Mouse (Mus musculus) midbrain, embryonic 11.5 days (tissue): Measurements from ENCODE around the gene Colq. TPM values are rescaled to one million over a fixed set of nuclear protein-coding genes. Genes with fewer than 3 reads are reported as not detected.

ENCODE experiments used
- ATAC-seq: fragments of 200-750 bp; cut with Nextera tagmentation; 2 replicates; pipeline ENCODE4 v1.8.0; 2017; ENCODE audit warnings: moderate TSS enrichment, moderate library complexity; ENCODE audit not compliant: low FRiP score
- DNase-seq: peaks from one replicate; pipeline ENCODE4 v3.0.0; 2015; ENCODE audit warnings: low spot score; ENCODE audit errors: missing footprints
- H3K27ac ChIP-seq: fragments of 300-500 bp; sonication (generic); 2 replicates; pipeline ENCODE4 v1.5.1; 2014; ENCODE audit warnings: low read depth, low read length
- H3K27me3 ChIP-seq: fragments of 300-500 bp; sonication (generic); 2 replicates; pipeline ENCODE4 v1.6.1; 2014; ENCODE audit warnings: mild to moderate bottlenecking, low read length, moderate library complexity, mixed read lengths; ENCODE audit not compliant: control insufficient read depth, insufficient read depth
- H3K36me3 ChIP-seq: fragments of 300-500 bp; sonication (generic); 2 replicates; pipeline ENCODE4 v1.6.1; 2014; ENCODE audit warnings: mild to moderate bottlenecking, low read length, moderate library complexity, mixed read lengths; ENCODE audit not compliant: control insufficient read depth, insufficient read depth
- H3K4me1 ChIP-seq: fragments of 300-500 bp; sonication (generic); 2 replicates; pipeline ENCODE4 v1.6.1; 2014; ENCODE audit warnings: low read length; ENCODE audit not compliant: control insufficient read depth, insufficient read depth
- H3K4me2 ChIP-seq: fragments of 300-500 bp; sonication (generic); 2 replicates; pipeline ENCODE4 v1.6.1; 2014; ENCODE audit warnings: mild to moderate bottlenecking, moderate library complexity
- H3K4me3 ChIP-seq: fragments of 300-500 bp; sonication (generic); 2 replicates; pipeline ENCODE4 v1.5.1; 2014; ENCODE audit warnings: low read depth, low read length
- H3K9ac ChIP-seq: fragments of 300-500 bp; sonication (generic); 2 replicates; pipeline ENCODE4 v1.6.1; 2014; ENCODE audit warnings: low read length
- H3K9me3 ChIP-seq: fragments of 300-500 bp; sonication (generic); 2 replicates; pipeline ENCODE4 v1.6.1; 2016; ENCODE audit warnings: low read length; ENCODE audit not compliant: control insufficient read depth
- WGBS: fragments of 180-500 bp; shearing (Covaris S2); extraction: QIAGEN DNeasy Blood & Tissue Kit; methylation state at CpG from one replicate; pipeline ENCODE4 v1.1.7; 2014; 5-methylcytosine and 5-hydroxymethylcytosine counted together
- polyA plus RNA-seq: library from polyadenylated mRNA; unstranded; fragments of >200 nt; fragmentation: Nextera tagmentation; extraction: Ambion mirVana; gene quantifications from 2 replicates; pipeline ENCODE4 v1.2.1, GENCODE M21; 2014

Gene Colq
- polyA plus RNA-seq, 1 experiment from 2014 or later, result 0.04 TPM

DNA sequence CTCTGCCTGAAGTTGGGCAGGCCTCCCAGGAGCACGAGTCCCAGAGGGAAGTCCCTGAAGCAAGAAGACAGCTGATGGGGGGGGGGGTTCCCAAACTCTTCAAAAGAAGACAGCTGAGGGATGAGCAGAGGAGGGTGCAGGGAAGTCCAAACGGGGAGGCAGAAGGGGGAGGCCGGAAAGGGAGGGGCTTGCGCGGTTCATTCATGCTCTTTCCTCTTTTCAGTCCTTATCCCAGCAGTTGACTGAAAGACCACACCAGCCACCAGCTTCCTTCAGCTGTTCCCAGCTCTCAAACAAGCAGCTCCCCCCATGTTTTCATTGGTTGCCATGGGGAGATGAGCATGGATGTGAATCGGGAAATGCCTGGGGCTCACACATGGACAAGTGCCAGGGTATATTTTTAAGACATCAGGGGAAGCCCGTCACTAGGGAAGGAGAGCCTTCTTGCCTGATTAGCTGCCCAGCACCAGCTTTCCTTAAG lies 22.0 kb downstream of the Colq start:
- no peaks in the 10 kb centered on the region for H3K36me3 ChIP-seq
- H3K9ac ChIP-seq, result no peak overlapping the region
- no peak overlapping the region for H3K4me3 ChIP-seq
- H3K4me1 ChIP-seq, result peaks cover 5% of the 10 kb centered on the region; the same call in 1 of the 2 replicates
- 68% methylated on average over 7 of the region's 7 CpGs for WGBS
- H3K27me3 ChIP-seq, result no peaks in the 10 kb centered on the region
- no peak overlapping the region for H3K27ac ChIP-seq
- ATAC-seq (no peak), DNase-seq (no peak)
- no peak overlapping the region for H3K4me2 ChIP-seq
- H3K9me3 ChIP-seq, result no peaks in the 10 kb centered on the region

DNA sequence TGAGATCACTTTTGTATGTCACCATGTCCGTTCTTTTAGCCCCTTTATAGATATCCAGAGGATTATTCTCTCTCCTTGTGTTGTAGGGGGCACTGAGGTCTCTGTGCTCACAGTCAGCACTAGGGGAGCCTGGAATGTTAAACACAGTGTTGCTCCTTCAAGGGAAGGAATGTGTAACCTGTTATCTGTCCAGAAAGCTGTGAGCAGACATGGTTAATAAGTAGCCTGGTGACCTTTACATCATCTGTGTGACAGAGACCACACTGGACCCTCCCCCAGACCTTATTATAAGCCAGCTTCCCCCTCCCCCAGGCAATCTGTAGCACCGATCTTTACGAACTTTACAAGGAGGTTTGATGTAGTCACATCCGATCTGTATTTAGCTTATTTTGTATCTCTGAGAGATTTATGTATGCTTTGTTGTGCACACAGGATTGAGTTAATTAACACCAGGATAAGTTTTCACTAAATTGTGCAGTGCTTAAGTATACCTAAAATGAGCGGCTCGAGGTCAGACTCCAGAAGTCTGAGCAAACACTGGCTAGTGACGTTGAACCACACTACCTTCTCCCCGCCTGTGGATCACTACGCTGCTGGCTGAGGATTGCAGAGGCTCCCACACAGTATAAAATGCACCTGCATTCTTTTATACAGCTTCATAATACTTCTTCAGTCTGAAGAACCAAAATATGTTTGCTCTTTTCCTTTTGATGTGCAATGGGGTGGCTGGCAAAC lies 25.5 kb downstream of the Colq start:
- no peak overlapping the region for H3K9ac ChIP-seq
- H3K36me3 ChIP-seq, result no peaks in the 10 kb centered on the region
- H3K4me1 ChIP-seq, result peaks cover 5% of the 10 kb centered on the region; the same call in 1 of the 2 replicates
- no peak overlapping the region for H3K4me3 ChIP-seq
- 79% methylated on average over 9 of the region's 9 CpGs for WGBS
- H3K27ac ChIP-seq, result no peak overlapping the region
- no peak for ATAC-seq
- no peaks in the 10 kb centered on the region for H3K27me3 ChIP-seq
- H3K4me2 ChIP-seq, result no peak overlapping the region
- DNase-seq, result no peak
- H3K9me3 ChIP-seq, result no peaks in the 10 kb centered on the region

DNA sequence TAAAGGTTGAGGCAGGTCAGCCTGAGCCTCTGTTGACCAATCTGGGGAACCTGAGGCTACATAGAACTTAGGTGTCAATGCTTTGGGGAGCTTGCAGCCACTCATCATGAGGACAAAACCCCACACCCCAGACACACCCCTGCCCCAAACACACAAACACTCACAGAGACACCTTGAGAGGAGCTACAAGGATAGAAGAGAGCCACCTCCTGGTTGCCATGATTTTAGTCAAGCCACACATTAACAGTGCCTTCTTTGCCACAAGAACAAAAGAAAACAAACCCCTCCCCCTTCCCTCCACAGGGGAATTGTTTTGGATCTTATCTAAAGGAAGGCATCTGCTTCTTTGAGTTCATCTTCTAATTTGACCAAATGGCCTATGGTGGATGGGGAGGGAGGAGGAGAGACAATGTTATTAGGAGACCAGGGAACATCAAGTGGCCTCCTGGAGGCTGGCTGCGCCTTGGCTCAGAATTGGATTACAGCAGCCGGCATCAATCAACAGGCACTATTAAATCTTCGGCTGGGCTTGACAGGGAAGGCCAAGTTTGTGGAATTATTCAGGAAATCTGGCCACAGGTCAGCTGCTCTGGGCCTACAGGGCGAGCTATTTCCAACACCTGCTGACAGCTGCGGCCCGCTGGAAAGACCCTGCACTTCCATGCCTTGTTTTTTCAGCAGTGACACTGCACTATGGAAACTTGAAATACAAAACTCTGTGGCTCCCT lies 26.5 kb downstream of the Colq start:
- DNase-seq (no peak), ATAC-seq (no peak)
- H3K4me1 ChIP-seq, result peaks cover 5% of the 10 kb centered on the region; the same call in 1 of the 2 replicates
- H3K9ac ChIP-seq, result no peak overlapping the region
- H3K36me3 ChIP-seq, result no peaks in the 10 kb centered on the region
- 34% methylated on average over 6 of the region's 6 CpGs for WGBS
- H3K4me2 ChIP-seq, result no peak overlapping the region
- H3K9me3 ChIP-seq, result no peaks in the 10 kb centered on the region
- no peaks in the 10 kb centered on the region for H3K27me3 ChIP-seq
- no peak overlapping the region for H3K4me3 ChIP-seq
- H3K27ac ChIP-seq, result no peak overlapping the region

DNA sequence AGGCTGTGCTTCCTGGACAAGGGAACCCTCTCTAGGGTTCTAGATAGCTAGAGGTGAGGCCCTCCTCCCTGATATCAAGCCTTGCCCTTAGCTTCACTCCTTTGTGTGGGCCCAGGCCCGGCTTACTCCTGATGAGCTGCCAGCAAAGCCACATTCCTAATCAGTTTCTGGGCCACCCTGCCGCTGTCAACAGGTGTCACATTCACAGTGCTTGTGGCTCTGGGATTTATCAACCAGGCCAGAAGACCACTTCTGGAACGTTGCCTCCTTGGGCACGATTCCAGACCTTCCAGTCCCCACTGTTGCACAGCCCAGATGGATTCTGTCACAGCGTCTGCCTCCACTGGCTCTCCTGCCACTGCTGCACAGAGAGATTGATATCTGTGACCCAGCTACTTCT lies 30.3 kb downstream of the Colq start:
- Histone ChIP-seq H3K9ac (no peak overlapping the region), H3K4me3 (no peak overlapping the region), H3K4me1 (peaks cover 5% of the 10 kb centered on the region; the same call in 1 of the 2 replicates), H3K9me3 (no peaks in the 10 kb centered on the region), H3K36me3 (no peaks in the 10 kb centered on the region), H3K4me2 (no peak overlapping the region), H3K27me3 (no peaks in the 10 kb centered on the region), H3K27ac (no peak overlapping the region)
- no peak for ATAC-seq
- no peak for DNase-seq
- WGBS, result 74% methylated on average over 5 of the region's 5 CpGs

DNA sequence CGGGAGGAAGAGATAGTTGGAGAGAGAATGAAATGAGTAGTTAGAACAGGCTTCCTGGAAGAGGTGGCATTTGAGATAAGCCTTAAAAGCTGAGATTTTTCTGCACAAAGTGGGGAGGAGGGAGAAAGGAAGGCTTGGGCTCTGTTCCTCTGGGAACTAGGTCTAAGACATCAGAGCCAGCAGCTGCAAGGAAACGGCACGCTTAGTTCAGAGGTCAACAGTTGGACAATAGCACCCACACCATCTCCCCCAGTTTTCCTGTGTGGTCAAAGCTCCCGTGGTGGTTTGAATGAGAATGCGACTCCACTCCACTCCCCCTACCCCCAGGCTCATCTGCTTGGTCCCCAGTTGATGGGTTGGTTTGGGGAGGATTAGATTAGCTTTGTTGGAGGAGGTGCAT lies 31.9 kb downstream of the Colq start:
- no peaks in the 10 kb centered on the region for H3K9me3 ChIP-seq
- 59% methylated on average over 5 of the region's 5 CpGs for WGBS
- no peak overlapping the region for H3K27ac ChIP-seq
- H3K9ac ChIP-seq, result no peak overlapping the region
- no peak overlapping the region for H3K4me2 ChIP-seq
- no peaks in the 10 kb centered on the region for H3K27me3 ChIP-seq
- H3K36me3 ChIP-seq, result no peaks in the 10 kb centered on the region
- no peaks in the 10 kb centered on the region for H3K4me1 ChIP-seq
- no peak for ATAC-seq
- DNase-seq, result no peak
- no peak overlapping the region for H3K4me3 ChIP-seq

DNA sequence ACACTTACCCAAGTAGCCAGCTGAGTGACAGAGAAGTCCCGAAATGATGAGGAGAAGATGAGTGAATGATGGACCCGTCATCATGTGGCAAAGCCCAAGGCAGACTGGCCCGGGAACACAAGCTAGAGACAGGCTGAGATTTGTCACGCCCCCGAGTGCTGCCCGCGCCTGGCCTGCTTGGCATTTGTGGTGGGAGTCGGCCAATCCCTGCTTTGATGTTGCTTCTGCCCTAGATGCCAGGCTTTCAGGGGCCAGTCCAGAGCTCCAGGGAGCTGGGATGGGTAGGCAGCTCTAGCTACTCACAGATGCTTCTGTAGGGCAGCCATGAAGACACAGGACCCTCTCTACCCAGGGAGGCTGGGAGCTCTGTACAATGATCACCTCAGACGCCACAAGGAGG lies 33.4 kb downstream of the Colq start:
- Histone ChIP-seq H3K27me3 (no peaks in the 10 kb centered on the region), H3K27ac (no peak overlapping the region), H3K9ac (no peak overlapping the region), H3K4me3 (no peak overlapping the region), H3K4me2 (no peak overlapping the region), H3K4me1 (no peaks in the 10 kb centered on the region), H3K9me3 (no peaks in the 10 kb centered on the region), H3K36me3 (no peaks in the 10 kb centered on the region)
- 87% methylated on average over 9 of the region's 9 CpGs for WGBS
- ATAC-seq, result no peak
- DNase-seq, result no peak

DNA sequence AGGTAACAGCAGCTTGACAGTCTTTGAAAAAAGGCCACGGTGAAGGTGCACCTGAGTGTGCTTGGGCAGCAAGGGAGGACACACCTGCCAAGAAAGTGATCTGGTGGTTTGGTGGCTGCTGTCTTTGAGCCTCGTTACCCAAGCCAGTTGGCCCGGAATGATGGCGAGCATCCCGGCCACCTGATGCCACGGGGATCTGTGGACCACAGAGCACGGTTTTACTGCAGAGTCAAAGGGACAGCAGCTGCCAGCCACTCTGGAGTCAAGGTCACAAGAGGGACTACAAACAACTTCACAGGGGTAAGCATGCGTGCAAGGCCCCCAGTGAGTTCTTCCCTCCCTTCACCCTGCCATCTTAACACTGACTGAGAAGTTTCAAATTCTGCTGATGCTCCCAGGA lies 33.9 kb downstream of the Colq start:
- Histone ChIP-seq H3K27ac (no peak overlapping the region), H3K9ac (no peak overlapping the region), H3K4me3 (no peak overlapping the region), H3K36me3 (no peaks in the 10 kb centered on the region), H3K4me1 (no peaks in the 10 kb centered on the region), H3K9me3 (no peaks in the 10 kb centered on the region), H3K27me3 (no peaks in the 10 kb centered on the region), H3K4me2 (no peak overlapping the region)
- WGBS, result 86% methylated on average over 8 of the region's 8 CpGs
- no peak for DNase-seq
- no peak for ATAC-seq

DNA sequence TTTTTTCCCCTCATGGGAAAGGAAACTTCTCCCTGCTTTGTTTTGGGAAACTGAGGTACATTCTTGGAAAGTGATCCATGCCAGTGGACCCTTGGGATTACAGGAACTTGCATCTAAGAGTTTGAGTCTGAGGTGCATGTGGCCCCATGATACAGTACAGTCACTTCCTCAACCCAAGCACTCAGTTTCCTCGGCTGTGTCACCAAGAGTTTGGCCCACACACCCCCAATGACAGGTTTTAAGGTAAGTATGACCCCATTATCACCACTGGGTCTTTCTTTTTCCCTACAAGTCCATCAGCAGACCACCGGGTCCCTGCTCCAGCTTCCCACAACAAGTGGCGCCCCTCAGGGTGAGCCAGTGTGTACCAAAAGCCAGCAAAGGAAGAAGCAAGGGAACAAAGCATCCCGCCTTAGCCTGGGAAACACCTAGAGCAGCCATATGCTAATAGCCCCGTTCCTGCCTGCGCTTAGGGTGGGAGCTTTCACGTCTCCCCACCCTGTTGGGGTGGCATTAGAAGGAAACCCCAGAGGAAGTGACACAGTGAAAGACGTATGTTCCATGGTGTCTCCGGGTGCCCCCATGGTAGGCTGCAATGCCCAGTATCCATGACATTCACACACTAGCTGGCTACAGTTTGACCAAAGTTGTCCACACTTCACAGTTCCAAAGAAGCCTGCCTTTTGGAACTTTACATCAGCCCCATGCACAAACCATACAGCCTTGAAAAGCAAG lies 34.5 kb downstream of the Colq start:
- H3K36me3 ChIP-seq, result no peaks in the 10 kb centered on the region
- no peak for DNase-seq
- no peak overlapping the region for H3K4me2 ChIP-seq
- H3K27ac ChIP-seq, result no peak overlapping the region
- H3K9ac ChIP-seq, result no peak overlapping the region
- ATAC-seq, result no peak
- H3K4me1 ChIP-seq, result no peaks in the 10 kb centered on the region
- 79% methylated on average over 9 of the region's 9 CpGs for WGBS
- H3K27me3 ChIP-seq, result no peaks in the 10 kb centered on the region
- no peaks in the 10 kb centered on the region for H3K9me3 ChIP-seq
- no peak overlapping the region for H3K4me3 ChIP-seq

DNA sequence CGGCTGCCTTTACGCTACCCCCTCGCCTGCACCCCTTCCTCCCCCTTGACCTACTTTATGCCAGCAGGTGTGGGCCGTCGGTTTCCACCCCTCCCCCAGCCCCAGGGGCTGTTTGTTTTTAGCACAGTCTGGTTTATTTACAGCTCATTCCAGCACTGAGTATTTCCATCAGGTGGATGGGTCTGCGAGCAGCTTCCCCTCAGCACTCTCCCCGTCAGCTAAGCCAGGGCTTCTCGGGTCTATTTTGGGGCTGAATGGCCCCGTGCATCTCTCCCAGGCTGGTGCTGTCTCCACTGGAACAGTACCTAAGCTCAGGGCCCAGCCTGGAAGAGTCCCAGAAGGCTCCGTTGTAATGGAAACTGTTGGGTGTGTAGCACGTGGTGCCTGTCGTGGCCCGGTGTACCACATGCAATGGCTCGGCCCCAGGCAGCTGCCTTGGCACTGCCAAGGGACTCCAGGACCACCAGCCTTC lies 35.1 kb downstream of the Colq start:
- WGBS, result 83% methylated on average over 14 of the region's 14 CpGs
- DNase-seq (no peak), ATAC-seq (no peak)
- no peaks in the 10 kb centered on the region for H3K27me3 ChIP-seq
- no peaks in the 10 kb centered on the region for H3K36me3 ChIP-seq
- H3K9ac ChIP-seq, result no peak overlapping the region
- no peaks in the 10 kb centered on the region for H3K4me1 ChIP-seq
- no peak overlapping the region for H3K27ac ChIP-seq
- no peak overlapping the region for H3K4me3 ChIP-seq
- H3K4me2 ChIP-seq, result no peak overlapping the region
- no peaks in the 10 kb centered on the region for H3K9me3 ChIP-seq
